Mouse (Mus musculus) intestine, postnatal 0 days (tissue): Measurements from ENCODE around the gene Olfr1411. TPM values are rescaled to one million over a fixed set of nuclear protein-coding genes. Genes with fewer than 3 reads are reported as not detected.
A peak's percentile ranks its signal among the peaks of the same experiment; 100 is the strongest.

Experiments used
- ATAC-seq: fragments of 200-750 bp; cut with Nextera tagmentation; 2 replicates; pipeline ENCODE4 v1.8.0; 2017; ENCODE audit warnings: mild to moderate bottlenecking, moderate TSS enrichment, moderate library complexity
- H3K27ac ChIP-seq: fragments of 300-500 bp; sonication (generic); 2 replicates; pipeline ENCODE4 v1.5.1; 2014; ENCODE audit warnings: mild to moderate bottlenecking, low read depth, low read length, moderate library complexity
- H3K27me3 ChIP-seq: fragments of 300-500 bp; sonication (generic); replicated peaks from 2 replicates; pipeline ENCODE4 v1.6.1; 2014; ENCODE audit warnings: low read length, mixed read lengths; ENCODE audit not compliant: control insufficient read depth, insufficient read depth
- H3K36me3 ChIP-seq: fragments of 300-500 bp; sonication (generic); 2 replicates; pipeline ENCODE4 v1.6.1; 2014; ENCODE audit warnings: mild to moderate bottlenecking, moderate library complexity; ENCODE audit not compliant: control insufficient read depth, insufficient read depth
- H3K4me1 ChIP-seq: fragments of 300-500 bp; sonication (generic); replicated peaks from 2 replicates; pipeline ENCODE4 v1.6.1; 2014; ENCODE audit warnings: antibody characterized with exemption, low read length, mixed read lengths; ENCODE audit not compliant: control insufficient read depth, insufficient read depth
- H3K4me2 ChIP-seq: fragments of 300-500 bp; sonication (generic); replicated peaks from 2 replicates; pipeline ENCODE4 v1.6.1; 2014; ENCODE audit warnings: low read depth, mild to moderate bottlenecking, moderate library complexity
- H3K4me3 ChIP-seq: fragments of 300-500 bp; sonication (generic); 2 replicates; pipeline ENCODE4 v1.5.1; 2014; ENCODE audit warnings: low read depth, low read length
- H3K9ac ChIP-seq: fragments of 300-500 bp; sonication (generic); 2 replicates; pipeline ENCODE4 v1.6.1; 2014; ENCODE audit warnings: mild to moderate bottlenecking, low read depth, low read length
- H3K9me3 ChIP-seq: fragments of 300-500 bp; sonication (generic); 2 replicates; pipeline ENCODE4 v1.6.1; 2016; ENCODE audit warnings: mixed run types; ENCODE audit not compliant: control insufficient read depth
- CTCF ChIP-seq: sonication (generic); IDR thresholded peaks from 2 replicates; pipeline ENCODE4 v1.5.1; 2016; ENCODE audit warnings: low read depth, mild to moderate bottlenecking, control low read depth, antibody characterized with exemption, moderate library complexity
- WGBS: fragments of 180-500 bp; shearing (Covaris S2); extraction: QIAGEN DNeasy Blood & Tissue Kit; methylation state at CpG from one replicate; pipeline ENCODE4 v1.1.7; 2014; 5-methylcytosine and 5-hydroxymethylcytosine counted together
- polyA plus RNA-seq: library from polyadenylated mRNA; unstranded; fragments of >200 nt; fragmentation: Nextera tagmentation; extraction: Ambion mirVana; gene quantifications from 2 replicates; pipeline ENCODE4 v1.2.1, GENCODE M21; 2015

The Olfr1411 gene
- polyA plus RNA-seq, 1 experiment from 2014 or later = not detected

GRCm38 (mm10) chr1:92632196-92632595 is 38.0 kb downstream of the Olfr1411 start:
- ATAC-seq = no peak
- Histone ChIP-seq H3K36me3 (peaks cover 14% of the 10 kb centered on the region), H3K4me3 (no peak overlapping the region), H3K9ac (no peak overlapping the region), H3K9me3 (no peaks in the 10 kb centered on the region), H3K4me1 (no peaks in the 10 kb centered on the region), H3K27ac (no peak overlapping the region), H3K4me2 (no peak overlapping the region), H3K27me3 (no peaks in the 10 kb centered on the region; the same call in 1 of the 2 replicates)
- WGBS = 82% methylated on average over 5 of the region's 5 CpGs
- no peak for TF ChIP-seq CTCF

DNA sequence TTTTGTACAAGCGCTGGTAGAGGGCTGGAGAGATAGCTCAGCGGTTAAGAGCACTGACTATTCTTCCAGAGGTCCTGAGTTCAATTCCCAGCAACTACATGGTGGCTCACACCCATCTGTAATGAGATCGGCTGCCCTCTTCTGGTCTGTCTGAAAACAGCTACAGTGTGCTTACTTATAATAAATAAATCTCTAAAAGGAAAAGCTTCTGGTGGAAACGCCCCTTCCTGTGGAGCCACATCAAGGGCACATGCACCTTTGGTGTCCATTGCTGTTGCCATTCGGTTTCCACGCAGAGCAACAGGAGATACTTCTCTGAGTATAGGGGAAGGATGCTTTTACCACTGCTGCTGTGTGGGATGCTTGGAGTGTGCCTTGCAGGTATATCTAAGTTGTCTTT is 38.7 kb downstream of the Olfr1411 start:
- Histone ChIP-seq H3K27me3 (no peaks in the 10 kb centered on the region; the same call in 1 of the 2 replicates), H3K9me3 (no peaks in the 10 kb centered on the region), H3K4me3 (no peak overlapping the region), H3K27ac (no peak overlapping the region), H3K9ac (no peak overlapping the region), H3K4me2 (no peak overlapping the region), H3K36me3 (peaks cover 21% of the 10 kb centered on the region), H3K4me1 (no peaks in the 10 kb centered on the region)
- TF ChIP-seq CTCF = peak; percentile 11; the same call in 1 of the 2 replicates
- ATAC-seq = no peak
- 64% methylated on average over 6 of the region's 6 CpGs for WGBS

GRCm38 (mm10) chr1:92633726-92634125 is 39.5 kb downstream of the Olfr1411 start:
- no peak for TF ChIP-seq CTCF
- no peak overlapping the region for H3K4me2 ChIP-seq
- no peaks in the 10 kb centered on the region for H3K4me1 ChIP-seq
- H3K4me3 ChIP-seq = no peak overlapping the region
- H3K27me3 ChIP-seq = no peaks in the 10 kb centered on the region
- peaks cover 29% of the 10 kb centered on the region for H3K36me3 ChIP-seq
- no peak overlapping the region for H3K9ac ChIP-seq
- 82% methylated on average over 8 of the region's 8 CpGs for WGBS
- ATAC-seq = no peak
- H3K27ac ChIP-seq = no peak overlapping the region
- H3K9me3 ChIP-seq = no peaks in the 10 kb centered on the region

DNA sequence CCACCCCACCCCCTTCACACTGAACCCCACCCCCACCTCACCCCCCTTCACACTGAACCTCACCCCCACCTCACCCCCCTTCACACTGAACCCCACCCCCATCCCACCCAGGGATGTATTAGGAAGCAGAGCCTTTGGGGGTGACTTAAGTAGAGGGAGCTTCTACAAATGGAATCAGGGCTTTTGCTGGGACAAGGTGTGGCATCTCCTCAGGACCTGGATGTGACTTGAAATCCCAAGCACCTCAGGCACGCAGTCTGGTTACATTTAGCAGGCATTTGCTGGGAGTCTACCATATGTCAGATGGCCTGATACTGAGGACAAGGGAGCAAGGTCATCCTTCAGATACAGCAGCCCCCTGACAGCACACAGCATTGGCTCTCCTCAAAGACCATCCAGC is 40.4 kb downstream of the Olfr1411 start:
- Histone ChIP-seq H3K9ac (no peak overlapping the region), H3K36me3 (peaks cover 29% of the 10 kb centered on the region), H3K9me3 (no peaks in the 10 kb centered on the region), H3K27ac (no peak overlapping the region), H3K27me3 (no peaks in the 10 kb centered on the region), H3K4me2 (no peak overlapping the region), H3K4me3 (no peak overlapping the region), H3K4me1 (no peaks in the 10 kb centered on the region)
- TF ChIP-seq CTCF = no peak
- WGBS = 58% methylated on average over 1 of the region's 1 CpGs
- no peak for ATAC-seq

- no peaks in the 10 kb centered on the region for H3K27me3 ChIP-seq
- 84% methylated on average over 4 of the region's 4 CpGs for WGBS
- H3K27ac ChIP-seq = no peak overlapping the region
- no peak for TF ChIP-seq CTCF
- peaks cover 29% of the 10 kb centered on the region for H3K36me3 ChIP-seq
- no peaks in the 10 kb centered on the region for H3K4me1 ChIP-seq
- no peak overlapping the region for H3K4me2 ChIP-seq
- no peak for ATAC-seq
- H3K9ac ChIP-seq = no peak overlapping the region
- H3K9me3 ChIP-seq = no peaks in the 10 kb centered on the region
- H3K4me3 ChIP-seq = no peak overlapping the region
Measured at GRCm38 (mm10) chr1:92634976-92635599, 40.9 kb downstream of the Olfr1411 start.

DNA sequence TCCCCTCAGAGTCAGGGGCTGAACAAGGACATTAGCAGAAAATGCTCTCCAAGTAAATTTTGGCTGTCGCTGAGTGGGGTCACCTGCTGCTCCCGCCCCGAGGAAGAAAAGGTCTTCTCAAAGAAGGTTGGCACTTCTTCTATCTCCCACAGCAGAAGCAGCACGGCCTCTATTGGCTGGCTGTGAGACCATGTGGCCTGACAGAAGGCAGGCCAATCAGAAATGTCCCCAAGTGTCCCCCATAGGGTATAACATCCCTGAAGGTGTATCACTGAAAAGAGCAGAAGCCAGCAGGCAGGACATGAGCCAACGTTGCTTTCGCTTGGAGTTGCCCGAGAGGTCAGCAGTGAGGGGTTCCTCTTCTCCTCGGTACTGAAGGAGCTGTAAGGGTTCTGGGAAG is 41.8 kb downstream of the Olfr1411 start:
- no peak for ATAC-seq
- no peak for TF ChIP-seq CTCF
- Histone ChIP-seq H3K27me3 (no peaks in the 10 kb centered on the region), H3K9me3 (no peaks in the 10 kb centered on the region), H3K27ac (no peak overlapping the region), H3K9ac (no peak overlapping the region), H3K4me2 (no peak overlapping the region), H3K4me1 (no peaks in the 10 kb centered on the region), H3K4me3 (no peak overlapping the region), H3K36me3 (peaks cover 29% of the 10 kb centered on the region)
- WGBS = 91% methylated on average over 8 of the region's 8 CpGs
